Mouse (Mus musculus): ENCODE data around the gene Gm21972. TPM values are rescaled to one million over a fixed set of nuclear protein-coding genes. Genes with fewer than 3 reads are reported as not detected.

The Gm21972 gene
- polyA plus RNA-seq, 1 experiment from 2014 or later = not detected

DNA sequence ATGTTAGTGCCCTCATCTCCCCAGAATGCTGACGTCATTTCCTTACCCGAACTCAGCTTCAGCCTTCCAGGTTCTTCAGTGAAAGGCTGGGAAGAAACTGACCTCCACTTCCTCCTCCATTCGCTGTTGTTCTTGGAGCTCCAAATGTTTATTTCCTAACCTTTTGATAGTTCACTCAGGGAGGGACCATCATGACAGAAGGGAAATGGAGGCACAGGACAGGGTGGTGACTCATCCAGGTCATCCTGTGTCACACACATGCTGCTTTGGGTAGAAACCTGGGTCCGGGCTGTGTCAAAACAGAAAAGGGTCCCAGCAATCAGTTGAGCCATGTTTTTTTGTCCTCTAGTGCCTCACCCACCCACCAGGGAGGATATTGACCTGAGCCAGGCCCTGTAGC is 9.7 kb downstream of the Gm21972 start:
- no peak overlapping the region for H3K27ac ChIP-seq (ENCODE audit: low read depth, low read length)

DNA sequence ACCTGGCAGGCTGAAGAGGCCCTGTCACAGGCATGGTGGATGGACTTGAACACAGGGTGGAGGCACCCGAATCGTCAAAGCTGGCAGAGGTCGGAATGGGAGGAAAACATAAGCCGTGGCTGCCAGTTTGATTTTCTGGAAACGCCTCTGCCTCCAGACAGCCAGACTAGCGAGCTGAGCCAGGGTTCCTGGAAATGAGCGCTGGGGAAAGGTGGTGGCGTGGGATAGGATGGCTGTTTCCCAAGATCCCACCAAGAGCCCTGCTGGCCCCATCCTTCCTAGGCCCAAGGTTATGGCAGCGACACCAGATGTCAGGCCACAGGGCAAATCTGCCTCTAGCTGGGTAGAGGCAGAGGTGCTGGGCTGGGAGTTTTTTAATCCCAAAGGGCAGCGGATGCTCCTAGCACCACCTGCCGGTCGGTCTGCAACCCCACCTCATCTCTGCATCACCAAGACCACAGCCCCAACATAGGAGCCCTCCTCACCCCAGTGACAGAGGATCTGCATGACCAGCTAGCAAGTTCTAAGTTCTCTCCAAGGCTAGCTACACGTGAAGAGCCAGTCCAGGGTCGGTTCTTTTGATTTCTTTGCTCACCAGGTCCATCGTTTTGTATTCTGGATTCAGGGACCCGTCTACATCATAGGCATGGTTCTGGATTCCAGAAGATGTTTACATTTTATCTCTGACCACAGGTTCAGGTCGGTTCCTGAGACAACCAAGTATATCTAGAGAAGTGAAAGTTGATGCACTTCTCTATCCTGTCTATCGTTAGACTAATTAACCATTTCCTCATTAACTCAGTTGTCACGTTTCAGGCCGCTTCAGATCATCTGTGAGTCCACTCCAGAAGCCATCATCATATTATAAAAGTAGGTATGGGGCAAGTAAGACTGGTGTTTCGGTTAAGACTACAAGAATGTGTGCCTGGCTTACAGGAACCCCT is 10.8 kb downstream of the Gm21972 start:
- Histone ChIP-seq H3K4me1 (replicated peaks; ENCODE audit: control insufficient read depth, insufficient read depth, low read length) (no peaks in the 10 kb centered on the region), H3K9ac (ENCODE audit: low read length) (no peak overlapping the region), H3K36me3 (ENCODE audit: control insufficient read depth, insufficient read depth, low read length) (peaks cover 1% of the 10 kb centered on the region; the same call in 1 of the 2 replicates), H3K27ac (ENCODE audit: low read depth, low read length) (no peak overlapping the region), H3K9me3 (ENCODE audit: control insufficient read depth, low read length) (no peaks in the 10 kb centered on the region), H3K27me3 (ENCODE audit: control insufficient read depth, insufficient read depth, low read length) (no peaks in the 10 kb centered on the region), H3K4me3 (ENCODE audit: low read depth, low read length) (no peak overlapping the region), H3K4me2 (ENCODE audit: low read depth, low read length, severe bottlenecking) (no peak overlapping the region)
- WGBS = 77% methylated on average over 21 of the region's 21 CpGs
- DNase-seq (ENCODE audit: low spot score) (no peak), ATAC-seq (replicated peaks; ENCODE audit: low FRiP score) (no peak)

More for the DNA sequence above, 9.7 kb downstream of the Gm21972 start:
- no peak overlapping the region for H3K4me2 ChIP-seq (ENCODE audit: low read depth, low read length, severe bottlenecking)
- WGBS = 85% methylated on average over 4 of the region's 4 CpGs
- DNase-seq (ENCODE audit: low spot score) (no peak), ATAC-seq (replicated peaks; ENCODE audit: low FRiP score) (no peak)
- no peaks in the 10 kb centered on the region for H3K27me3 ChIP-seq (ENCODE audit: control insufficient read depth, insufficient read depth, low read length)
- H3K4me3 ChIP-seq (ENCODE audit: low read depth, low read length) = no peak overlapping the region
- no peaks in the 10 kb centered on the region for H3K4me1 ChIP-seq (replicated peaks; ENCODE audit: control insufficient read depth, insufficient read depth, low read length)
- H3K9ac ChIP-seq (ENCODE audit: low read length) = no peak overlapping the region
- H3K36me3 ChIP-seq (ENCODE audit: control insufficient read depth, insufficient read depth, low read length) = peaks cover 2% of the 10 kb centered on the region; the same call in 1 of the 2 replicates
- no peaks in the 10 kb centered on the region for H3K9me3 ChIP-seq (ENCODE audit: control insufficient read depth, low read length)

DNA sequence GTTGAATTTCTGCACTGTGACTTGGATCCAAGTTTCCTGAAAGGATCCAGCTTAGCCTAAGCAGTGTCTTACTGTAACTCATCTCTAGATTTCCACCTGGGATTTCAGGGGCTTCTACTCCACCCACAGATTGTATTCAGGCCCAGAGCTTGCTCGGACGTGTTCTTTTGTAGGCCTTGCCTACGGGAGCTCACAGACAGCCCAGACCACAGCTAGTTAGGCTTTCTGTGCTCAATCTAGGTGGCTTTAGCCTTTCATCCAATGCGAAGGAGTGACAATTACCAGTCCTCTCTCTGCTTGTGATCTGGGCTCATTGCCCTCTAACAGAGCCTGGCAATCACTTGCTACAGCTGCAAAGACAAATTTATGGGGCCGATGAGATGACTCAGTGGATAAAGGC is 12.9 kb downstream of the Gm21972 start:
- no peak for ATAC-seq (replicated peaks; ENCODE audit: low FRiP score)
- Histone ChIP-seq H3K9me3 (ENCODE audit: control insufficient read depth, low read length) (no peaks in the 10 kb centered on the region), H3K9ac (ENCODE audit: low read length) (no peak overlapping the region), H3K27me3 (ENCODE audit: control insufficient read depth, insufficient read depth, low read length) (no peaks in the 10 kb centered on the region), H3K4me2 (ENCODE audit: low read depth, low read length, severe bottlenecking) (no peak overlapping the region), H3K4me1 (replicated peaks; ENCODE audit: control insufficient read depth, insufficient read depth, low read length) (no peaks in the 10 kb centered on the region), H3K4me3 (ENCODE audit: low read depth, low read length) (no peak overlapping the region), H3K27ac (ENCODE audit: low read depth, low read length) (no peak overlapping the region), H3K36me3 (ENCODE audit: control insufficient read depth, insufficient read depth, low read length) (no peaks in the 10 kb centered on the region)
- WGBS = 92% methylated on average over 5 of the region's 5 CpGs
- no peak for DNase-seq (ENCODE audit: low spot score)

DNA sequence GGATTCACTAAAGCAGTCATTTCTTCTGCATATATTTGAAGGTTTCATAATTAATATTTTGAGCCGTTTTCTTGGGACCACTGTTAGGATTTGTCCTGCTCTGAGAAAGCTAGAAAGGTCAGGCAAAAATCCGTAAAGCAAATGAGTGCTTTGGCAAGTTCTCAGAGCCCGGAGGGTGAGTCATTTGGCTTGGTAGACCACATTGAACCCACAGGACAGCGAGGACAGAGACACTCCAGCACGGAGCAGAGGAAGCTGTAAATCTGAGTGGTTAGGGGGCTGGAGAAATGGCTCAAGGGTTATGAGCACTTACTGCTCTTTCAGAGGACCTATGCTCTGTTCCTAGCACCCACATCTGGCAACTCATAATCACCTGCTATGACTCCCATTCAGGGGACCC is 14.1 kb downstream of the Gm21972 start:
- Histone ChIP-seq H3K27ac (ENCODE audit: low read depth, low read length) (no peak overlapping the region), H3K36me3 (ENCODE audit: control insufficient read depth, insufficient read depth, low read length) (no peaks in the 10 kb centered on the region), H3K4me1 (replicated peaks; ENCODE audit: control insufficient read depth, insufficient read depth, low read length) (no peaks in the 10 kb centered on the region), H3K9ac (ENCODE audit: low read length) (no peak overlapping the region), H3K27me3 (ENCODE audit: control insufficient read depth, insufficient read depth, low read length) (no peaks in the 10 kb centered on the region), H3K4me3 (ENCODE audit: low read depth, low read length) (no peak overlapping the region), H3K4me2 (ENCODE audit: low read depth, low read length, severe bottlenecking) (no peak overlapping the region), H3K9me3 (ENCODE audit: control insufficient read depth, low read length) (no peaks in the 10 kb centered on the region)
- no peak for DNase-seq (ENCODE audit: low spot score)
- WGBS = 84% methylated on average over 5 of the region's 5 CpGs
- no peak for ATAC-seq (replicated peaks; ENCODE audit: low FRiP score)

DNA sequence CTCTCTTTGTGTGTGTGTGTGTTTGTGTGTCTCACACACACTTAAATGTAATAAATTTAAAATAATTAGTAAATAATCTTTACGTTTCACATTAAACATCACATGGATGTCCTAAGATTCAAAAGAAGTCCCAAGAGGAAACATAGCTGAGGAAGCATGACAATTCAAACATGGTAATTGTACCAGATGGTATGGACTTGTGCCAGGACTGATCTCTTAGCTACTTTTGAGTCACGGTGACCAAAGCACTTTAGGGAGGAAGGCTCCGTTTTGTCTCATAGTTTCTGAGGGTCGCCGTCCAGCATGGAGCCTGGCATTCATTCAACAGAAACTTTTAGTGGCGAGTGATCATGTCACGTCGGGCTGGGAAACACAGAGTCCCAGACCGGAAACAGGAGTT is 14.7 kb downstream of the Gm21972 start:
- H3K9me3 ChIP-seq (ENCODE audit: control insufficient read depth, low read length) = no peaks in the 10 kb centered on the region
- ATAC-seq (replicated peaks; ENCODE audit: low FRiP score) = no peak
- no peak overlapping the region for H3K27ac ChIP-seq (ENCODE audit: low read depth, low read length)
- H3K4me1 ChIP-seq (replicated peaks; ENCODE audit: control insufficient read depth, insufficient read depth, low read length) = no peaks in the 10 kb centered on the region
- no peaks in the 10 kb centered on the region for H3K27me3 ChIP-seq (ENCODE audit: control insufficient read depth, insufficient read depth, low read length)
- no peak overlapping the region for H3K9ac ChIP-seq (ENCODE audit: low read length)
- WGBS = 89% methylated on average over 9 of the region's 9 CpGs
- H3K4me2 ChIP-seq (ENCODE audit: low read depth, low read length, severe bottlenecking) = no peak overlapping the region
- DNase-seq (ENCODE audit: low spot score) = no peak
- no peak overlapping the region for H3K4me3 ChIP-seq (ENCODE audit: low read depth, low read length)
- H3K36me3 ChIP-seq (ENCODE audit: control insufficient read depth, insufficient read depth, low read length) = no peaks in the 10 kb centered on the region

DNA sequence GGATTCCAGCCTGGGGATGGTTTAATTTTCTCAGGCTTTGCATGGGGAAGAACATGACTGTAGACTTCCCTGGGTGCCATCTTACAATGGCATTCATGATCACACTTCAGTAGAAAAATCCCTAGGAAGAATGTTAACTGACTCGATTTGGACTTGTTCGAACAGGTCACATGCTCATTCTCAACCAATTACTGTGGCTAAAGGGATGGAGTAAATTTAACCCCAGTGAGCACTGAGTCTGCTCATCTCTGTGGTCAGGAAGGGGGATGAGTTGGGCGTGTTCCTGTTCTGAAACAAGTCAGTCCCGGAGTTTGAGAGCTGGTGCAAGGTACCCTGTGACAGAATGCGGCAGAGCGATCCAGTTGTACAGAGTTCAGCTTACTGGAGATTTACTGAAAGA is 17.5 kb downstream of the Gm21972 start:
- no peaks in the 10 kb centered on the region for H3K9me3 ChIP-seq (ENCODE audit: control insufficient read depth, low read length)
- H3K4me2 ChIP-seq (ENCODE audit: low read depth, low read length, severe bottlenecking) = no peak overlapping the region

DNA sequence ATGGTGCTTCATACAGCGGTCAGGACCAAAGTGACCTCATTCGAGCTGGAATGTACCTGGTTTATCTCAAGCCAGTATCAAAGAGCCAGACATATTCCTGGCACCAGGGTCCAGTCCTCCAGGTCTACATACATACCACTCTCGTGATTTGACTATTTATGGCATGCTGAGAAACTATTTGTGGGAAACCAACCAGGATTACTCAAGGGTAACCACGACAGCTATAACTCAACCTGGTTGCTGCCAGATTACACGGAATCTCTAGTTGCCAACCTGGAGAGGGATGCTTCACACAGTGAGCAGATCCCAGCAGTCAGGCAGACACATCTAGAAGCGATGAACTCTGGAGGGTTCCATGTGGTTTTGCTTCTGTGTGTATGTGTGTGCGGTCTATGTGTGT is 17.9 kb downstream of the Gm21972 start:
- no peak overlapping the region for H3K9ac ChIP-seq (ENCODE audit: low read length)
- no peak overlapping the region for H3K4me2 ChIP-seq (ENCODE audit: low read depth, low read length, severe bottlenecking)
- no peaks in the 10 kb centered on the region for H3K9me3 ChIP-seq (ENCODE audit: control insufficient read depth, low read length)
- no peaks in the 10 kb centered on the region for H3K36me3 ChIP-seq (ENCODE audit: control insufficient read depth, insufficient read depth, low read length)
- no peak overlapping the region for H3K27ac ChIP-seq (ENCODE audit: low read depth, low read length)
- ATAC-seq (replicated peaks; ENCODE audit: low FRiP score) (no peak), DNase-seq (ENCODE audit: low spot score) (no peak)
- 91% methylated on average over 7 of the region's 7 CpGs for WGBS
- H3K27me3 ChIP-seq (ENCODE audit: control insufficient read depth, insufficient read depth, low read length) = no peaks in the 10 kb centered on the region
- no peak overlapping the region for H3K4me3 ChIP-seq (ENCODE audit: low read depth, low read length)
- peaks cover 6% of the 10 kb centered on the region; the same call in 1 of the 2 replicates for H3K4me1 ChIP-seq (replicated peaks; ENCODE audit: control insufficient read depth, insufficient read depth, low read length)

More for the DNA sequence above, 17.5 kb downstream of the Gm21972 start:
- Histone ChIP-seq H3K27me3 (ENCODE audit: control insufficient read depth, insufficient read depth, low read length) (no peaks in the 10 kb centered on the region), H3K9ac (ENCODE audit: low read length) (no peak overlapping the region), H3K36me3 (ENCODE audit: control insufficient read depth, insufficient read depth, low read length) (no peaks in the 10 kb centered on the region), H3K27ac (ENCODE audit: low read depth, low read length) (no peak overlapping the region), H3K4me3 (ENCODE audit: low read depth, low read length) (no peak overlapping the region), H3K4me1 (replicated peaks; ENCODE audit: control insufficient read depth, insufficient read depth, low read length) (peaks cover 6% of the 10 kb centered on the region; the same call in 1 of the 2 replicates)
- WGBS = 82% methylated on average over 6 of the region's 6 CpGs
- DNase-seq (ENCODE audit: low spot score) (no peak), ATAC-seq (replicated peaks; ENCODE audit: low FRiP score) (no peak)

DNA sequence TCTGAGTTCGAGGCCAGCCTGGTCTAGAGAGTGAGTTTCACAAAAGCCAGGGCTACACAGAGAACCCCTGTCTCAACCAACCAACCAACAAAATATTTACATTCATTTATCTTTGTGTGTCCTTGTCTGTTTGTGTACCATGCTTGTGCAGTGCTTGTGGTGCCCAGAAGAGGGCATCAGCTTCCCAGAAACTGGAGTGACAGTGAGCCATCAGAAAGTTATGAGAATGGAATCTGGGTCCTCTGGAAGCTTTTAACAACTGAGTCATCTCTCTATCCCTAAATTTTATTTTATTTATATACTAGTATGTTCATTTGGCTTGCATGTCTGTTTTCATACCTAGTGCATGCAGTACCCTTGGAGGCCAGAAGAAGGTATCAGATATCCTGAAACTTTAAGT is 19.2 kb downstream of the Gm21972 start:
- Histone ChIP-seq H3K27ac (ENCODE audit: low read depth, low read length) (no peak overlapping the region), H3K36me3 (ENCODE audit: control insufficient read depth, insufficient read depth, low read length) (no peaks in the 10 kb centered on the region), H3K9ac (ENCODE audit: low read length) (no peak overlapping the region), H3K4me3 (ENCODE audit: low read depth, low read length) (no peak overlapping the region), H3K4me1 (replicated peaks; ENCODE audit: control insufficient read depth, insufficient read depth, low read length) (peaks cover 6% of the 10 kb centered on the region; the same call in 1 of the 2 replicates), H3K9me3 (ENCODE audit: control insufficient read depth, low read length) (no peaks in the 10 kb centered on the region), H3K27me3 (ENCODE audit: control insufficient read depth, insufficient read depth, low read length) (no peaks in the 10 kb centered on the region), H3K4me2 (ENCODE audit: low read depth, low read length, severe bottlenecking) (no peak overlapping the region)
- ATAC-seq (replicated peaks; ENCODE audit: low FRiP score) = no peak
- 95% methylated on average over 1 of the region's 1 CpGs for WGBS
- no peak for DNase-seq (ENCODE audit: low spot score)
